Mouse (Mus musculus) adrenal gland (tissue): ENCODE results near the gene Dennd1b.

ENCODE experiments used
- intact Hi-C: fragments of 180-260 bp; cut with DNase I; formaldehyde crosslinking; loops from one replicate; pipeline ENCODE4 v1.15.1; 2025
- long read RNA-seq, 2 experiments: library from polyadenylated mRNA; unstranded; transcript quantifications; one replicate each; pipeline ENCODE4 v2.0.0; 2020; ENCODE audit warnings: borderline replicate concordance in 1 of 2; ENCODE audit not compliant: insufficient replicate concordance in 1 of 2

Dennd1b gene
- long read RNA-seq, experiment 1, partial matches to known transcripts = 0 of 2 reads
- long read RNA-seq, experiment 1, other reads (novel, unspliced or antisense) = 2 of 2 reads
- long read RNA-seq, experiment 2, partial matches to known transcripts = 2 of 5 reads
- long read RNA-seq, experiment 2, other reads (novel, unspliced or antisense) = 3 of 5 reads

DNA sequence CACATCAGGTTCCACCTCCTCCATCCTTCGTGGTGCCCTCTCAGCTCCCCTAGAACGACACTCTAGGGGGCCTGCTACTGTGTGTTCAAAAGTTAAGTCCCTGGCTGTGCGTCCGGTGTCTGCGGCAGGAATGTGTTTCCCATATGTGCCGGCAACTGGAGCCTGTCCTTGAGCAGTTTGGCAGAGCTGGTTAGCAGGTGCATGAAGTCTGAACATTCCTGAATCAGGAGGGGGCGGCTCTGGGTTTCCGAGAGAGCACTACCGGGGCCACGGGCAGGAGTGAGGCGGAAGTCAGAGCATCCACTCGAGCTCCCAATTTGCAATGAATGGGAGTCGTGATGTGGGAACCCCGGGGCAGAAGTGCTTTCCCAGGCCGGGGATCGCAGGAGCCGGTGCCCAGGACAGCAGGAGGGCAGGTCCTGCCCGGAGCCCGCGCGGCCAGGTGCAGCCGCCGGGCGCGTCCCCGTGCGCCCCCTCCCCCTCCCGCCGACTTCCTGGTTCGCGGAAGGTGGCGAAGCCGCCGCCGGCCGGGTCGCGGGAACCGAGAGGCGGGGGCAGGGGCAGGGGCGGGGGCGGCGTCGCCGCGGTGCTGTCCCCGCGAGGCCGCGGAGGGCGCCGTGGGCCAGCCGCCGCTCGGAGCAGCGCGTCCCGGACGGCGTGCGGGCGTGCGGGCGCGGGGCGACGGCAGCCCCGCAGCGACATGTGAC is at the start of gene Dennd1b:
Gene Dennd1b, plus strand, starts transcription at position 275 of the 707 bp plus-strand sequence.
- intact Hi-C loops = no loop called here

- intact Hi-C loops = no loop called here
These were observed 47.6 kb upstream of the Dennd1b start for GRCm38 (mm10) chr1:138915596-138915995.

GRCm38 (mm10) chr1:138919601-138920000 is 43.6 kb upstream of the Dennd1b start:
- intact Hi-C loops = no loop called here

- intact Hi-C loops = no loop called here
These were observed 43.2 kb upstream of the Dennd1b start for GRCm38 (mm10) chr1:138920082-138920481.

GRCm38 (mm10) chr1:138920799-138921198 is 42.4 kb upstream of the Dennd1b start:
- intact Hi-C loops = no loop called here

GRCm38 (mm10) chr1:138922886-138923285 is 40.3 kb upstream of the Dennd1b start:
- intact Hi-C loops = no loop called here

DNA sequence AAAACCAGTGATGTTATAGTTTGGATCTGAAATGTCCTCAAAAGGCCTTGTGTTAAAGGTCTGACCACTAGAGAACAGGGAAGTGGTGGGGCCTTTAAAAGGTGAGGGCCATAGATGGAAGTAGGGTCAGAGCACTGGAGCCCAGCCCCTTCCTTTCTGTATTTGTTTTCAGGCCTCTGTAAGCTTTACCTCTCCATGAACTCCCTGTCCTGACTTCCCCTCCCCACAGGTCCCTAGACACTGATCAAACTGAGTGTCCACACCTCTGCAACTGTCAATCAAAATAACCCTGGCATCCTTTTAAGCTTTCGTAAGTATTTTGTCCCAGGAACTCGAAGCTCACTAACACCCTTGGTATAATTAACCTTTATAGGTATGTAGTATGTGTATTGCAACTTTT is 39.0 kb upstream of the Dennd1b start:
- intact Hi-C loops = no loop called here

DNA sequence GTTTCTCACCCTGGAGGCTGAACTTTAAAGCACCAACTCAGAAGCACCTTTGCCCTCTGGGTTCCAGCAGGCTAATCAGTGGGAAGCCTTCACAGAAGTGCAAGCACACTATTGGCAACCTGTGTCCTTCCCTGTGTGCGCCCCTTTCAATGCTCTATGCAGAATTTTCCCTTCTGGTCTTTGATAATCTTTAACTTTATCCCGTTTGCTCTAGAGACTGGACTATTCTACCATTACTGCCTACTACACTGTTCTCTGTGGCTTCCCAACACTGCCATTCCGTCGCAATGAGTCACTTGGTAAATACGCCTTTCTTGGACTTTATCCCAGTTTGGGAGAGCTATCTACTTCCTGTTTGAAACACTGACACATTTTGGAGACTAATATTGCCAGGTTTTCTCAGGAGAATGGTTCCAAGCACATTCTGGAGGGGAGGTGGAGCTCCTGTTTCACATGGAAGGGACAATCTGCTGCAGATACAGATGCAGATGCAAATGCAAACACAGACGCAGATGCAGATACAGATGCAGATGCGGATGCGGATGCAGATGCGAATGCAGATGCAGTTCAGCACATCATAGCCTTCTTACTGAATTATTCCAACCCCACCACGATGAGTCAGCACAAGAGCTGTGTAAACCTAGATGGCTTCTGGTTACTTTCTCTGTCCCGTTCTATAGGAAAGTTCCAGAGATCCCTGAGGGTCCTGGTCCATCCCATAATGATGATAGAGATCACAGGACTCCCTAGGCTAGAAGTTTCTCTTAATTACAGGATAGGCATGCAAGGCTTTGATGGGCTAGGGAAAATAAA is 34.4 kb upstream of the Dennd1b start:
- intact Hi-C loops = no loop called here

DNA sequence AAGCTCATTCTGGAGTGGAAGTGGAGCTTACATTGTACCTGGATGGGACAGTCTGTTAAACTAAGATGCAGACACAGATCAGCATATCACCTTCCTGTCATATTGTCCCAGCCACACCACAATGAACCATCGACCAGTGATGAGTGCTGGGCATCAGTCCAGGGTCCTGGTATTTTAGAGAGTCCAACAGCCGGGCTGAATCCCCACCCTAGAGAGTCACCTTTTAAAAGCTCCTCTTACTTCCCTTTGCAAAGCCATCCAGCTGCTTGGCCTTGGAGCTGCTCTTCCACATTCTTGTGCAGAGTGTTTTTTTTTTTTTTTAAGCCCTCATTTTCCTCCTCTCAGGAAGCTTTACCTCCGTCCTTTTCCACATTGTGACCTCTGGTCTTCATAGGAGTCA is 33.2 kb upstream of the Dennd1b start:
- intact Hi-C loops = no loop called here

GRCm38 (mm10) chr1:138930856-138931255 is 32.4 kb upstream of the Dennd1b start:
- intact Hi-C loops = no loop called here

DNA sequence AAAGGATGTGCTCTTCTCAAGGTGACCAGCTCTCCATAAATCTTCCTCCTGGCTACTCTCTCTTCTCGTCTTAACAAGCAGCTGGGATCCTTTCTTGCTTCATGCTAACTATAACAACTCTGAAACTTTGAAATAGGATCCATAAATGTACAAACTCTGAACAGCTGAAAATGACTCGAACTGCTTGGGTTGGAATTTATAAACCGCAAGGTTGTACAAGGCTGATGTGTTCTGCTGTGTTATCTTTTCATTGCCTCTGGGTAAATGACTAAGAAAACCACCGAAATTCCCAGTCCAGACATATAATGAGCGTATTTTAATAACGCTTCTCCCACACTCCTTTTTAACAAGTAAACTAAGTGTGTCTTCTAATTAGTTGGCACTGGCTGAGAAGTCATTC is 27.1 kb upstream of the Dennd1b start:
- intact Hi-C loops = no loop called here

DNA sequence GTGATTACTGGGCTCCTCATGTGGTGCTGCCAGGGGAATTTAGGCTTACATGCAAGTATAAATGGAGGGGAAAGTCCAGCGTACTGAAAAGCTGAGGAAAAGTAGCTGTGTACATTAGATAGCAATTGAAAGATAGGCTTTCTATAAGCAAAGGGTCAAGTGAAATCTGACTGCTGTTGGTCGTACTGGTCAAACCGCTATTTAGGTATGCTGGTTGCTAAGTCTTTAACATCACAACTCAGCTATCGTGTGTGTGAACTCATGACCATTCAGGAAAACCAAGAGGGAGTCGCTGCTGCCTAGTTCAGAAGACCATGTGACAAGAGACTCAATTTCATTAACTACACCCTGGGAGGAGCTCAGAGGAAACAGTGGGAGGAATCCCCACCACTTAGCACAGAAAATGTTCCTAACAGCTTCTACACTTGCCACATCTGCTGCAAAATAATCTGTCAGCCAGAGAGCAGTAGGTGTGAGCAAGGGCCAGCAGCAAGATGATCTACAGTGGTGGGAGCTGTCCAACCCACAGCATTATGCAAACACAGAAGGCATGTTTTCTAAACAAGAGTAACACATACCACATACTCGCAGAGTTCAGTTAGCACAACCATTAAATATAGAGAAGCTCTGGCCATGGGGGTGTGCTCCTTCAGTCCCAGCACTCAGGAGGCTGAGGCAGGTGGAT is 25.4 kb upstream of the Dennd1b start:
- intact Hi-C loops = no loop called here

GRCm38 (mm10) chr1:138939579-138940139 is 23.6 kb upstream of the Dennd1b start:
- intact Hi-C loops = no loop called here

GRCm38 (mm10) chr1:138940407-138940806 is 22.8 kb upstream of the Dennd1b start:
- intact Hi-C loops = no loop called here

DNA sequence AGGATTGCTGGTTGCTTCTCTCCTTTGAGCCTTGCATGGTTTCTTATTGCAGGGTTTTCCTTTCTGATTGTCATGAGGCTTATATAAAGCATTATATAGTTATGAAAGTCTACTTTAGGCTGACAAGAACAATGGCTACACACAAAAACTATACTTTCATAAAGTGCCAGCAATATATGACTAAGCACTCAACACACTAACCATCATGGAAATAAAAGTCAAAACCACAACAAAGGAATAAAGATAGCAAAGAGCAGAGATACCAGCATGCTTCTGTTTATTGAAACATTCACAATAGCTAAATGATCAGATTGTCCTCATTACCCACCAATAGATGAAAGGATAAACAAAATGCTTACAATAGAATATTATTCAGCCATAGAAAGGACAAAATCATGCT is 11.1 kb upstream of the Dennd1b start:
- intact Hi-C loops = no loop called here

DNA sequence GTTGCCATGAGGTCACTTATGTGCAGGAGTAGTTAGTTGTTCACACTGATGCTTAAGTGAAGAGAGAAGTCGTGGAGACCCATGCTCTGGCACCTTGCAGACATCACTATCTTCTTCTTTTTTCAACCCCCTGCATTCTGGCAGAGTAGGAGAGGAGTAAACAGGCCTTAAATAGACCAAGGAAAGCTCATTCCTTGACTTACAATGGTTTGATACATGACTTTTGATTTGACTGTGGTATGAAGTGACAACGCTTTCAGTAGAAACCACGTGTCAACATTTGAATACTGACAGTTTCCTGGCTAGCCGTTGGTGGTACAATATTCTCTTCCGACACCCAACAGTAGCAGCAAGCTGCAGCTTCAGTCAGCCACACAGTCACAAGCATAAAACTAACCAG is 8.3 kb upstream of the Dennd1b start:
- intact Hi-C loops = loop anchor here (5.0 kb wide), 1 partner anchor 43 kb away; no protein-coding TSS in a partner anchor

GRCm38 (mm10) chr1:138955455-138955854 is 7.8 kb upstream of the Dennd1b start:
- intact Hi-C loops = loop anchor here (5.0 kb wide), 1 partner anchor 43 kb away; no protein-coding TSS in a partner anchor

- intact Hi-C loops = loop anchor here (5.0 kb wide), 1 partner anchor 44 kb away; no protein-coding TSS in a partner anchor
These were observed 6.7 kb upstream of the Dennd1b start for GRCm38 (mm10) chr1:138956511-138956910.

- intact Hi-C loops = loop anchor here (5.0 kb wide), 1 partner anchor 45 kb away; no protein-coding TSS in a partner anchor
These were observed 6.1 kb upstream of the Dennd1b start for GRCm38 (mm10) chr1:138957111-138957510.

GRCm38 (mm10) chr1:138958863-138959262 is 4.4 kb upstream of the Dennd1b start:
- intact Hi-C loops = loop anchor here (5.0 kb wide), 1 partner anchor 47 kb away; no protein-coding TSS in a partner anchor
